ENCODE assay signal across 21 mouse cellular contexts in genomic region chr16:13515524-13515923, GRCm38 (mm10).
DNase-seq lines count a peak whose midpoint lies in the region; ATAC-seq and TF ChIP-seq lines count a peak whose summit lies in the region.
"Had no signal": no experiment of that assay in that cellular context is flagged by ENCODE, and none has a peak within 500 bp of the region (broad histone marks: within the 10 kb centered on the region; RNA-seq: fewer than 3 reads in every experiment).

No protein-coding gene starts in this region.

- no peaks in the 10 kb centered on the region for H3K36me3 ChIP-seq in midbrain, postnatal 0 days (ENCODE audit: insufficient read depth, low read length)
- H3K36me3 ChIP-seq in midbrain, embryonic 10.5 days, result no peaks in the 10 kb centered on the region
- H3K36me3 ChIP-seq: G1E had no signal

- H3K4me1 ChIP-seq in midbrain, postnatal 0 days (ENCODE audit: insufficient read depth, low read length), result no peaks in the 10 kb centered on the region
- no peaks in the 10 kb centered on the region for H3K4me1 ChIP-seq in midbrain, embryonic 10.5 days

- no peak overlapping the region for H3K4me2 ChIP-seq in midbrain, postnatal 0 days (ENCODE audit: low read depth, low read length, poor library complexity, severe bottlenecking)

- no peak overlapping the region for H3K9ac ChIP-seq in midbrain, postnatal 0 days (replicated peaks; ENCODE audit: low read length, poor library complexity, severe bottlenecking)

- DNase-seq in adrenal gland, postnatal 14 days, result peak; percentile 23
- DNase-seq in adrenal gland, postnatal 10 days, result no peak
- DNase-seq in midbrain, postnatal 0 days (ENCODE audit: low spot score), result peak; percentile 5
- DNase-seq in midbrain, embryonic 10.5 days (ENCODE audit: low spot score), result no peak
- peak; percentile 65 for DNase-seq in fat pad, adult 2 months (ENCODE audit: extremely low read depth, low read depth, low spot score)
- peak; percentile 58 for DNase-seq in gonadal fat pad, adult 2 months (ENCODE audit: low read depth)
- DNase-seq in retina, embryonic 14.5 days (ENCODE audit: low spot score), result no peak
- DNase-seq in B cell, adult 2 months, result no peak
- DNase-seq: adrenal gland, adult 2 months; adrenal gland, adult 8-10 months; adrenal gland, postnatal 25 days; adrenal gland, postnatal 36 days; cerebellum, adult 11 months; cerebellum, adult 11-12 months; cerebellum, adult 18-20 months; cerebellum, adult 2 months; cerebellum, adult 8-10 months had no signal

- H3K27ac ChIP-seq in midbrain, postnatal 0 days (ENCODE audit: low read depth, low read length), result no peak overlapping the region
- no peak overlapping the region for H3K27ac ChIP-seq in midbrain, embryonic 10.5 days (replicated peaks)

- TF ChIP-seq CTCF in midbrain, postnatal 0 days (IDR thresholded peaks at IDR 0.05), result no peak

- H3K4me3 ChIP-seq in midbrain, postnatal 0 days (ENCODE audit: low read depth, low read length), result no peak overlapping the region
- H3K4me3 ChIP-seq in midbrain, embryonic 10.5 days, result no peak overlapping the region

- WGBS in midbrain, postnatal 0 days, result 90% methylated on average over 7 of the region's 7 CpGs
- WGBS in midbrain, embryonic 10.5 days, result 90% methylated on average over 7 of the region's 7 CpGs

- H3K27me3 ChIP-seq in midbrain, postnatal 0 days (ENCODE audit: insufficient read depth, low read length), result no peaks in the 10 kb centered on the region
- no peaks in the 10 kb centered on the region for H3K27me3 ChIP-seq in midbrain, embryonic 10.5 days (ENCODE audit: low read depth, poor library complexity, severe bottlenecking)
- H3K27me3 ChIP-seq: Patski had no signal

- no peaks in the 10 kb centered on the region for H3K9me3 ChIP-seq in midbrain, postnatal 0 days (ENCODE audit: low read length)
- no peaks in the 10 kb centered on the region for H3K9me3 ChIP-seq in midbrain, embryonic 10.5 days (replicated peaks)
- H3K9me3 ChIP-seq: G1E had no signal

- no peak for ATAC-seq in midbrain, postnatal 0 days (ENCODE audit: low FRiP score)
- ATAC-seq: activated CD4-positive, CD25-positive, alpha-beta regulatory T cell, adult 4 months; CD4-positive, CD25-positive, alpha-beta regulatory T cell, adult 4 months; Patski had no signal

Comparison
In these comparisons a context has a peak if more than half of its experiments do, and no peak if none do; other contexts are left out.
1. DNase-seq: peak in adrenal gland, postnatal 14 days (single experiment), midbrain, postnatal 0 days (single experiment), fat pad, adult 2 months (single experiment) and gonadal fat pad, adult 2 months (single experiment); none in adrenal gland, postnatal 10 days (single experiment), midbrain, embryonic 10.5 days (single experiment), retina, embryonic 14.5 days (single experiment) and B cell, adult 2 months (0 of 2).